Mouse (Mus musculus): Measurements from ENCODE around the gene Prl7b1.

Prl7b1 gene

DNA sequence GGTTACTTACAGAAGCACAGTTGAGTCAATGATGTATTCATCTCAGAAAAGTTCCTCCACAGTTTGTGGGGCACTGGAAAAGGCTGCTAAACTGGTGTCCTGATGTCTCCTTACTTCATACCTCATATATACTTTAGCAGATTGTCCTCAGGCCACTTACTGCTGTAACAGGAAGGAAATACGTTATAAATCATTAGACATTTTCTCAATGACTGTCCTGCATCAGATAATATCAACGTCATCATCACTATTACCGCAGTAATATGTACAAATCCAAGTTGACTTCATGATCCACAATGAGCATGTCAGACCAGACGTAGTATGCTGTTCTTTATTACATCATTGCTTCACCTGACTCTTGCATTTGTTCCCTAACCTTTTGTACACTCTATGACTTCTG, at the start of gene Prl7b1:
Gene Prl7b1 (minus strand): TSS at position 101 of the 400 bp plus-strand sequence.
- DNase-seq (ENCODE audit: extremely low read depth, insufficient read length, low spot score) = no peak

DNA sequence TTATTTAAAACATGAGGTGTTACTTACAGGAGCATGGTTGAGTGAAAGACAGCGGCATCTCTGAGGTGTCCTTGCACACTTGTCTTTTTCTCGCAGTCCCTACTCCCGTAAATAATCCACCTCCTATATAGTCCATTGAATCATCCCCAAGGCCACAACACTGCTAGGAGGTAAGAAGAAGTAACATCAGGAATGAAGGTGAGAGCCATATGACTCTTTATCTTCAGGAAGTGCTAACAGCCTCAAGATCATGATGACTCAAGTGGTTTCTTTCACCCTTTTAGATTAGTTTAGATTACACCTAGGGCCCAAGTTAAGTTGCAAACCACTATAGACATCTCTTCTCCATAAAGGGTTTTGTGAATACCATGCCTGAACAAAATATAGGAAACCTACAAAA, 32.0 kb upstream of the Prl7b1 start, which contains the start of gene Prl7a1:
Gene Prl7a1 (minus strand): TSS at position 101 of the 400 bp plus-strand sequence.
- no peak for DNase-seq (ENCODE audit: extremely low read depth, insufficient read length, low spot score)

DNA sequence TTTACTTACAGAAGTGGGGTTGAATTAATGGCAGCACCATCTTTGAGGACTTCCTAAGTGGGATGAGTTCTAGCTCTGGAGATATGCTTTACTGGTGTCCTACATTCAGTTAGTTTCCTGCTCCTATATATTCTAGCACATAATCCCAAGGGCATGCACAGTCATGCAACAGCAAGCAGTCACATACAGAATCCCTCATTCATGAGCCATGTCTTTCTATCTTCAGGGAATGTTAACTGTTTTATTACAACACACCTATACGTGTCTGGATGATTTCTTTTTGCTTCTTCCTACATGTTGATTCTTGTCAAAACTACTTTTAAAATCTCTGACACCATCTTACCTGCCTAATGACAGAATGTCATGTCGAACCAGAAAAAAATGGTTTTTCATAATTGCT, 28.3 kb downstream of the Prl7b1 start, which contains the start of gene Prl8a1:
Gene Prl8a1 (minus strand): TSS at position 101 of the 400 bp plus-strand sequence.
- no peak for DNase-seq (ENCODE audit: extremely low read depth, insufficient read length, low spot score)

DNA sequence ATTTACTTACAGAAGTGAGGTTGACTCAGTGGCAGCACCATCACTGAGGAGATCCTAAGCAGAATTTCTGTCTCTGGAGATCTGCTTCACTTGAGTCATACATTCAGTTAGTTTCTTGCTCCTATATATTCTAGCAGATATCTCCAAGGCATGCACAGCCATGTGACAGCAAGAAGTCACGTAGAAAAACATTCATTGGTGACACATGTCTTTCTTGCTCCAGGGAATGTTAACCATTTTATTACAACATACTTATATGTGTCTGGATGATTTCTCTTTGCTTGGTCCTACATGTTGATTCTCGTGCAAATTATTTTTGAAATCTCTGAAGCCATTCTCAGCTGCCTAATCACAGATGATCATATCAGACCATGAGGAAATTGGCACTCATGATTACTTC, 45.9 kb downstream of the Prl7b1 start, which contains the start of gene Prl8a9:
Gene Prl8a9 (minus strand): TSS at position 101 of the 400 bp plus-strand sequence.
- DNase-seq (ENCODE audit: extremely low read depth, insufficient read length, low spot score) = no peak

DNA sequence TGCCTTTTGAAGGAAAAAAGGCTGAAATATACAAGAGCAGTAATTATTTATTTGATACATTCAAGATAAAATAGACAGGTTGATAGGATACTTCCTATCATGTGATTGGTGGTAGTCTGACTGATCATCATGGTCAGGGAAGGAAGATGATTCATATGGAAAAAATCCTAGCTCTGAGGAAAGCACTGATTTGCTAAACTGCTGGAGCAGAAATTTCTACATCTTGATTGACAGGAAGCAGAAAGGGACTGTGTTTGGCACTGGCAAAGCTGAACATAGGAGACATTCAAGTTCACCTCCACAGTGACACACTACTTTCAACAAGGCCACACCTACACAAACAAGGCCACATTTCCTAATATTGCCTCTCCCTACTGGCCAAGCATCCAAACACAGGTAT, 57.0 kb downstream of the Prl7b1 start:
- peak; percentile 37 for DNase-seq (ENCODE audit: extremely low read depth, insufficient read length, low spot score)

Data from 3134 (cell line).